Mouse (Mus musculus): Measurements from ENCODE around the gene BC048507.
"Not testable (repeated sequence)": the region's sequence is repeated elsewhere in the genome, so short reads cannot be mapped to it uniquely, and the experiment has no call there.

Gene BC048507

DNA sequence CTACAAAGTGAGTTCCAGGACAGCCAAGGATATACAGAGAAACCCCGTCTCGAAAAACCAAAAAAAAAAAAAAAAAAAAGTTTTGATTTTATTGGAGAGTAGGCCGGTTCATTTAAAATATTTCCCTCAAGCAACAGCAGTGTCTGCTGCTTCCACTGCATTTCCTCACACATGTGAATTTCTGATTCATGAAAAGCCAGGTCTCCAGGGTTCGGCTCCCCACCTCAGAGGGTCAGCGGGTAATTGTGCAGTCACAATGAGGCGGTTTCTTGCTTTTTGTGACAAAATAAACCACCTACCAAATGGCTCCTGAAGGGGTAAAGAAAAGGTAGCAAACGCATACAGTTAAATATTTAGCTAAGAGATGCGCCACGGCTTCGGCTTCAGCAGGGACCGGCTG lies at the start of gene BC048507:
TSS of gene BC048507 (plus strand) at position 301 of the 400 bp plus-strand sequence.
- in situ Hi-C loops (cut with MboI; ENCODE audit: low pct_unique_long_range_greater_than_20kb in 1 of 2, low sequenced_read_pairs in 2 of 2, unreplicated experiment in 1 of 2): no loop called here

DNA sequence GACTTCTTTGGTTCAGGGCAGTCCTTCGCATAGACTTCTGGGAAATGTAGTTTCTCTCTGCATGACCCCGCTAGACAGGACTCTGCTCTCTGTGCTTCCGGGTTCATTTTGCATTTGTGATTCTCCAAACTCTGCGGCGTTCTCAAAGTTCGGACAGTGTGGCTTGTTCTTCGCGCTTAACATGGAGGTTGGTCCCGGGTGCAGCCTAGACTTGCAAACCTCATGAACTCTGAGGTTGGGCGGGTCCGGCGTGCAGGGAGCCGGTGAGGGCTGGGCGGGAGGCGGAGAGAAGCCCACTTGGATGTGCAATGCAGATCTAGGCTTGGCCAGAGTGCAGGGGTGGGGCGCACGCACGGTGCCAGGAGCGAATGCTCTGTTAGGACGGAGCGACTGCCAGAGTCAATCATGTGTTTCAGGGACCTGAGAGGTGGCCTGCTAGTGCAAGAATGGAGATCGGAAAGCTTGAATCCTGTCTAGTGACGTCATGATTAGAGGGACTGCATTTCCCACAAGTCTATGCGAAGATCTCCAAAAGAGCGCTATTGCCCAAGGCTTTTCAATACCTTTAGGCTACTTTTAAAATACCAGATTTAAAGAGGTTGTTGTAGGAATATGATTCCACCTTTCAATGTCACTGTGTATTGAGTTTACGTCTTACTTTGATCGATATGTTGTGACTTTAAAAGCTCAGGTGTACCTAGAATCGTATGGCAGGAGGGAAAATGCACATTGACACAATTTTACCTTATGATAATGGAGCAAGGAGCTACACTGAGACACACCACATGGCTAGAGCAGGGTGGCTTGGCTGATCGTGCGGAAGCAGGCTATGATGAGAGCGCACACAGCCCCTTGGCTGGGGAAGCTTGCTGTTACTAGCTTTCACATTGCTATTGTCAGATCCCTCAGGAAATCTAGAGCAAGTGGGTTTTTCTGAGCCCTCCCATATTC lies 49.1 kb upstream of the BC048507 start, which contains the start of gene Zfp273:
TSS of gene Zfp273 (plus strand) at position 31 of the 951 bp plus-strand sequence.
- in situ Hi-C loops (cut with MboI; ENCODE audit: low pct_unique_long_range_greater_than_20kb in 1 of 2, low sequenced_read_pairs in 2 of 2, unreplicated experiment in 1 of 2): no loop called here

DNA sequence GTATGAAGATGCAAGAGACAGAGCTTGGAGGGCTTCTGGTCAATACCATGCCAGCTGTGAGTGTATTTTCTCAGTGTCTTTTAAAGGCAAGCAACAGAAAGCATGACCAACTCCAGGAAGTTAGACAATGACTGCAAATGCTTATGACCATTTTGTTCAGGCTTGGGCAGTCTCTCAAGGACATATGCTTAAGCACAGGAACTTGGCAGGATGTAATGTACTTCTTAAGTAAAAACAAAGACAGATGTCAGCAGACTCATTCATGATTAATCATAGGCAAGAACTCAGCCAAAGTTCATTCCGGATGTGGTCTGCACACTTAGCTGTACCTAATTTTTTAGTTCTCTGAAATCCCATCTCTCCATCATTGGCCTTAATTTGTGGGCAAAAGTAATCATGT lies 44.5 kb upstream of the BC048507 start:
- in situ Hi-C loops (cut with MboI; ENCODE audit: low pct_unique_long_range_greater_than_20kb in 1 of 2, low sequenced_read_pairs in 2 of 2, unreplicated experiment in 1 of 2): no loop called here

DNA sequence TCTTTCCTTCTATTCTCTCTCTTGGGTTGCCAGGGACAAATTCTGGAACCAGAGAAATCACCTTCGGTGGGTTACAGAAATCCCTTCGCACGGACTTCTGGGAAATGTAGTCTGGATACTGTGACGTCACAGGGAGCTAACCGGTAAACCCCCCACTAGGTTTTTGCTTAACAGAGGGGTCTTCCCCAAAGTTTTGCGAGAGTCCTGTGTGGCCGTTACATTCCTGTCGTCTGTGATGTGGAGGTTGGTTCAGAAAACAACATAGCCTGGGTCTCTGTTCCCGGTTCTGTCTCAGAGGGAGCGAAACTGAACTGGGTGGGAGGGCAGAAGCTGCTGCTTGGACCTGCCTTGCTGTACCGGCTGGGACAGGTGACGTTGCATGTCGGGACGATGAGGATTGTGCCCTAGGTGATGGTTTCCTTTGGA lies 32.2 kb upstream of the BC048507 start, which contains the start of gene Gm10037:
TSS of gene Gm10037 (plus strand) at position 196 of the 426 bp plus-strand sequence.
- in situ Hi-C loops (cut with MboI; ENCODE audit: low pct_unique_long_range_greater_than_20kb in 1 of 2, low sequenced_read_pairs in 2 of 2, unreplicated experiment in 1 of 2): no loop called here

DNA sequence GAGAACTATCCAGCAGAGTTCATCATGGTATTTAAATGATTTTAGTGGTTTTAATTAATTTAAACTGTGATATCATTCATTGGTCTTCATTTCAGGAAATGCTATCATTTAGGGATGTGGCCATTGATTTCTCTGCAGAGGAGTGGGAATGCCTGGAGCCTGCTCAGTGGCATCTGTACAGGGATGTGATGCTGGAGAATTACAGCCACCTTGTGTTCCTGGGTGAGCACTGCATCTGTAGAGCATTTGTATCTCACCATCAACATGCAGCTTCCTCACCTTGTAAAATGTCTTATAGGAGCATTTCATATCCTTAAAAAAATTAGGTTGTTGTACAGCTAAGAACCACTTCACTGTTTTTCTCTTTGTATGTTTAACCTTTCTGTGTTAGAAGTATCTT lies 30.0 kb upstream of the BC048507 start:
- in situ Hi-C loops (cut with MboI; ENCODE audit: low pct_unique_long_range_greater_than_20kb in 1 of 2, low sequenced_read_pairs in 2 of 2, unreplicated experiment in 1 of 2): not testable (repeated sequence)

DNA sequence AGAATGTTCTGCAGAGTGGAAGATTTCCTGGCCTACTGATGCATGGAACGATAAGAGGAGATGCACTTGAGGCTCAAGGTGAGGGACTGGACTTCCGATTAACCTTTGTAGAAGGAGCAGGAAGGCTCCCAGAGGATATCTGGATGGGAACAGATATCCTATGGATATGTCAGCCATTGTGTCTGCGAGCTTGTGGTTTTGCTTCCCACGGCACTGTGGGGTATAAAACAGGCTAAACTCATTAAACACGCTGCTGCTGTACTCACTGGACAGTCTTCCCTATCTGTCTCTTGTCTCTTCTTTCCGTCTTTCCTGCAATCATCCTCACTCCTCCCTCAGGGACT lies 19.4 kb upstream of the BC048507 start:
- in situ Hi-C loops (cut with MboI; ENCODE audit: low pct_unique_long_range_greater_than_20kb in 1 of 2, low sequenced_read_pairs in 2 of 2, unreplicated experiment in 1 of 2): no loop called here

DNA sequence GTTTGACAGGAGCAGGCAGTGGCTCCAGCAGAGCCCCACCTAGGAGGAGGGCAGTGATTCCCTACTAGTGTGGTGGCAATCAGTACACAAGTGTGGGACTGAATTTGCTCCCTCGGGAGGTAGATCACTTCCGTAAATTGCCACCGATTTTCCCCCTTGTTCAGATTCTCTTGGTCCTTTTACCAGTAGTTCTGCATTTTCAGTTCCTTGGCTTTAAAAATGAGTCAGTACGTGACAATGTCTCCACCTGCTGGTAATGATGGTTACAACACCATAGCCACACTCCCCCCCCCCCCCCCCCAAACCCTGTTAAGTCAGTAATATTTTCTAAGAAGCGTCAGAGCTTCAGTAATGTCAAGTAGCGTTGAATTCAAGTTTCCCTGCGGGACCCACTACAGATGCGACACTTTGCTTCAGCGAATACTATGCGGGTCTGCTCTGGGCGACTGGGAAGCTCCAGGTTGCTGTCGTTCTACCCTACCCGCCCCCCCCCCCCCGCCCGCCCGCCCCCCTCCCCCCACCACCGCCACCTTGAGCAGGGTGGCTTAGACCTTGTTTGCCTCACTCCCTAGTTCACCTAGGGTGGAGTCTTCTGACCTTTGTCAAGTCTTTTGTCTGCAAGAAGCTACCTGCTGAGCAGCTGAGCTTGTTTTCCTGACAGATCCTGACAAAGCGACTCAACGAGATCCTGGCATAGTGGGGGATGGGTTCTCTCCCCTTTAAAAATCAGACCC lies 18.8 kb upstream of the BC048507 start:
- in situ Hi-C loops (cut with MboI; ENCODE audit: low pct_unique_long_range_greater_than_20kb in 1 of 2, low sequenced_read_pairs in 2 of 2, unreplicated experiment in 1 of 2): no loop called here

DNA sequence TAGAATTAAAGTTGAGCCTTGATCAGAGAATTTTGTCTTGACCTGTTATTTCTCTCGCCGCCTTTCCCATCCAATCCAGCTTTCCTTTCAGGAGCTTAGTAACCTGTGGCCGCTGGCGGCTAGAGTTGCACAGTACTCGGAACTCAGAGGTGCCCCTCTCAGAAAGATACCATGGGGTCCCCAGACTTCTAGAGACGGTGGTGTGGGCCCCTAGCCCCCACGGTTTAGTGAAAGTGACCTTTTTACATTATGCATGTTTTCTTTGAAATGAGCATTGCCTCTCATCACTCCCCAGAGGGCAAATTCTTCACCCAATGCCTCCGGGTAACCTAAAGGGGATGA lies 18.3 kb upstream of the BC048507 start:
- in situ Hi-C loops (cut with MboI; ENCODE audit: low pct_unique_long_range_greater_than_20kb in 1 of 2, low sequenced_read_pairs in 2 of 2, unreplicated experiment in 1 of 2): no loop called here

DNA sequence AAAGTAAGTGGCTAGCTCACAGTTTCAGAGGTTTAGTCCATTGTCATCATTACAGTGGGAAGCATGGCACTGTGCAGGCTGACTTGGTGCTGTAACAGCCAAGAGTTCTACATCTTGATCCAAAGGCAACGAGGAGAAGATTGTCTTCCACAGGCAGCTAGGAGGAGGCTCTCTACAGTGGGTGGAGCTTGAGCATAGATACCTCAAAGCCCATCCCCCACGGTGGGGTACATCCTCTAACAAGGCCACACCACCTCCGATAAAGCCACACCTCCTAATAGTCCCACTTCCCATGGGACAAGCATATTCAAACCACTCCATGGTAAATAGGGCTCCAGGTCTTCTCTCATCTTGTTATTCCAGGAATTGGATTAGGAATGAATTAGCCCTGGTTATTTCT lies 12.8 kb upstream of the BC048507 start:
- in situ Hi-C loops (cut with MboI; ENCODE audit: low pct_unique_long_range_greater_than_20kb in 1 of 2, low sequenced_read_pairs in 2 of 2, unreplicated experiment in 1 of 2): no loop called here

DNA sequence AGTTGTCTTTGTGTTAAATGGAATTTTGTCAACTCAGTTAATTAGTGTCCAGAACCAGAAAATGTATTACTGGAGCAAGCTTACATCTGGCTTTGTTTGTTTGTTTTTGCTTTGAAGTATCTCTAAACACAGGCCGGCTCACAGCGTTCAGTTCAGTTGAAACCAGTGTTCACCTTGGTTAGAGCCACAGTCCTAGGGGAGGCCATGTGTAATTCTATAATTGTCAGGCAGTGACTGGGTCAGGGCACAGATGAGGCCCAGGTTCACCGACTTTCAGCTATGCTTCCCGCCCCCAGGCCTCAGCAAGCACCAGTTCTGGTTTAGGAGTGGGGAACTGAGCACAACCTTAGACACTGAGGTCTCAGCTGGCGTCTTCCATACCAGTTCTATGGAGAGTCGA lies 10.0 kb upstream of the BC048507 start:
- in situ Hi-C loops (cut with MboI; ENCODE audit: low pct_unique_long_range_greater_than_20kb in 1 of 2, low sequenced_read_pairs in 2 of 2, unreplicated experiment in 1 of 2): no loop called here

DNA sequence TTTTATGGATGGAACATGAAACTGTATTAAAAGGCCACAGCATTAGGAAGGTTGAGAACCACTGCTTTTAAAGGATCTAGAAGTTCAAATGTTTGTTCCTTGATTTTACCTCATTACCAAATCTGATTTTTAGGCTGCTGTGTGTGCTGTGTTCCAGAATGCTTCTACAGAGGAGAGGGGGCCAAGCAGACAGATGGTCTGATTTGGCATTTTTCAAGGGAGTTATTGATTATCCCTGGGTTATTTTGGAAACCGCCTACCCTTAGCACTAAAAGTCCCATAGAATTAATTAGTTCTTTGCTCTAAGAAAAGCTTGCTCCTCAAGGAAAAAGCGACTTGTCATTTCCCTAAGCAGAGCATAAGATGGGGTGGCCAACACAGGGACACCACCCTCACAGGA lies 9.1 kb upstream of the BC048507 start:
- in situ Hi-C loops (cut with MboI; ENCODE audit: low pct_unique_long_range_greater_than_20kb in 1 of 2, low sequenced_read_pairs in 2 of 2, unreplicated experiment in 1 of 2): no loop called here

DNA sequence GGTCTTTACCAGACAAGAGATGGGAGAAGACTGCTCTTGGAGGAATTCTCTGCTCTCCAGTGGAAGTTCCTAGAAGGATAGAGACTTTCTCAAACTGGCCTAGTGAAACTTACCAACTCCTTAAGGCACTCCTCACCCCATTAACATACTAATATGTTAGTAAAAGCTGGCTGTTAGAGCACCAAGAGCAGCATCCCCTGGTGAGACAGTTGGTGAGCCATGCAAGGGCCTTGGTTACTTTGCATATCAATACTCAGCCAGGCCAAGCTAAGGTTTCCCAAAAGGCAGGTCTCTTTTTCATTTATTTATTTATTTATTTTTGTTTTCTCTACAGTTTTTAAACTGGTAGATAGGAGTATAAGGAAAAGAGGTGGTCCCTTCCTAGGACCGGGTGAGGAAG lies 5.8 kb upstream of the BC048507 start:
- in situ Hi-C loops (cut with MboI; ENCODE audit: low pct_unique_long_range_greater_than_20kb in 1 of 2, low sequenced_read_pairs in 2 of 2, unreplicated experiment in 1 of 2): no loop called here

DNA sequence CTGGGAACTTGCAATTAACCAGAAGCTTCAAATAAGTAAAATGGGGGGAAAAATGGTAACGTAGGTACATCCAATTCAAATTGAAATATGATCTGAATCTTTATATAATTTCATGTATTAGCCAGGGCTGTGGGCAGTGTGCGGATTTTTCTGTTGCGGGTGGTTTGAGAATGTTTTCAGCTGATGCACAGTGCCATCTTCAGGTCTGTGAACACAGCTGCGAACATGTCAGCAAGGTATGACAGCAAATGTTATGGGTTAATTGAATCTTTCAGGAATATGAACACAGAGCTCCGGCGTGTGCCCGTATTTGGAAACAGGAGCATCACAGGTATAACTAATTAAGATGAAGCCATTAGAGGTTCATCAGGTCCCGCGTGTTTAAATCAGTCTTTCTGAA lies 618 bp upstream of the BC048507 start:
- in situ Hi-C loops (cut with MboI; ENCODE audit: low pct_unique_long_range_greater_than_20kb in 1 of 2, low sequenced_read_pairs in 2 of 2, unreplicated experiment in 1 of 2): no loop called here

DNA sequence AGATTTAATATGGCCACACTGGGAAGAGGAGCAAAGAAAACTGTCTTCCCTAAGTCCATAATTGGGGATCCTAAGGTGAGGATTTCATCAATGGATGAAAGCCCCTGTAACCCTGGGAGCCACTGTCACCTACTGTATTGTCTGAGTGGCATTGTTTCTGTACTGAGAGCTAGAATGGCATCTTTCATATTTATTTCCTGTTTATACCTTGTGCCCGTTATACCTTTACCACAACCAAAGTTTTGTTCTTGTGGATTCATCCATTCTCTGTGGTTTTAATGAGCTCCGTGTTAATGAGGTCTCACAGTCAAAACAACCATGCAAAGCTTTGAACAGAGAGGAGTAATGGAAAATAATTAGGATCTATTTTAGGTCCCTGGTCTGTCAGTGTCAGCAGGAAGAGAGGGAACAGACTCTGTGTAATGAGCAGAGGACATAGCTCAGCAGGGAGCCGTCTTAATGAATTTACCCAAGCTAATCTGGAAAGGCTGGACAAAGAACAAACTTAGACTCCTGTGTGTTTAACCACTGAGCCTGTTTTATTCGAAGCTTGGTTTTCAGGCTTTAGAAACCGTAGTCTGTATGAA lies 1.7 kb downstream of the BC048507 start:
- in situ Hi-C loops (cut with MboI; ENCODE audit: low pct_unique_long_range_greater_than_20kb in 1 of 2, low sequenced_read_pairs in 2 of 2, unreplicated experiment in 1 of 2): no loop called here

DNA sequence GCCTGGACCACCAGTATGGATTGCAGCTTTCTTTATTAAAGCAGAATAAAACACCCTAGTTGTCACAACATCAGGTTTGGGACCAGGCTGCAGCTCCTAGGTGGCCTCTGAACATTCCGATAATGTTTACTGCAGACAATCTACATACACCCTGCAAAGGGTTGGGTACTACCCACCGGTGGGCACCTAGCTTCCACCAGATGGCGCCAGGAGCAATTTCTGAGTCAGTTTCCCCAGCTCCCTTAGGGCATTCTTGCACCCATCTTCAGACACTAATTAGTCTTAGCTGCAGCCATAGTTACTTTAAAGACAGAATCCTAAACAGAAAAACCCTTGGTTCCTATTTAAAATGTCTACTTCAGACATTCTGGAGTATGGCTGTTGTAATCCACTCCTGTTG lies 4.8 kb downstream of the BC048507 start:
- in situ Hi-C loops (cut with MboI; ENCODE audit: low pct_unique_long_range_greater_than_20kb in 1 of 2, low sequenced_read_pairs in 2 of 2, unreplicated experiment in 1 of 2): no loop called here

DNA sequence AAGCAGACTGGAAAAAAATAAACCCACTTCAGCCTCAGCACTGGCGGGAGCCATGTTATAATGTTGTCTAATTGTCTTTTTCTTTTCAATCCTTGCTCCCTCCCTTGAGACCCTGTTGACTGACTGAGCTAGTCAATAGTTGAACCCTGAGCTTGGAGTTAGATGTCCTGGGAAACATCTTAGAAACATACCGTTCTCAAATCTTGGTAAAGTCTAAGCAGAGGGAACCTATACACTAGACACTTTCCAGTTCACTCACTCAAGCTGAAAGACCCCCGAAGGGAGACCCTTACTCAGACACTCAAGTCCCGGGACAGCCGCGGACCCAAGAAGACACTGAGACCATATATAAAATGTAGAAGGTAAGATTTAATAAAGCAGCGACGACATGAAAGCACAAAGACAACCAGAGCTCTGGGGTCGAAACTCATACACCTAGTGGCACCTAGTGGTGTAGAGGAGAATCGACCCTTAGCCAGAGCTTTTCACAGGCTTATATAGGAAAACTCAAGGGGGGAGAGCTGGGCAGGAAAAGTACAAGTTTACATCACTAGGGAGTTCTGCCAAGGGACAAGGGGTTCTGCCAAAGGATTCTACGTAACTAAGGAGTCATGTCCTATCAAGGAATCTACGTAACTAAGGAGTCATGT lies 13.0 kb downstream of the BC048507 start:
- in situ Hi-C loops (cut with MboI; ENCODE audit: low pct_unique_long_range_greater_than_20kb in 1 of 2, low sequenced_read_pairs in 2 of 2, unreplicated experiment in 1 of 2): loop anchor here in 1 of 2 experiments (25.0 kb wide), 1 partner anchor 186 kb away; no protein-coding TSS in a partner anchor

DNA sequence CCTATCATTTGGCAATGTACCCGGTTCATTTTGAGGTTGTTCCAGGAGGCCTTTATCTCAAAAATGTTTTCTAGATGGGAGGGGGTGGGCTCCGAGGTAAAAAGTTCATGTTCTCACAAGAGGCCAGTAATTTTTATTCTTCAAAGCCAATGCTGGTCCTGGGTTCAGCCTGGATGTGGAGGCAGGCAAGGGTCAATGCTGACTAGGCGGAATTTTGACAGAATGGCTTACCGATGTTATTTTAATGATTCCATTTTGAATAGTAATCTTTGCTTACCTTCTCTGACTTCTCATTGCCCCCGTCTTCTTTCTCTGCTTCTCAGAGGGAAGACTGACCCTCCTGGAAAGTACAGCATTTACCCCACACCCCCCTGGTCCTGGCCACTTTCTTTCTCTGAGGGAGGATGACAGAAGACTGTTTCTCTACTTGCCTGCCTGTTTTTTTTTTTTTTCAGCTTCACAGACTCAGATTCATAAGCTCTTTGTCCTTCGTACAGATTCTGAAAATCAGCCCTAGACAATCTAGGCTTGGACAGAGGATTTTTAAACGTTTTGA lies 13.7 kb downstream of the BC048507 start:
- in situ Hi-C loops (cut with MboI; ENCODE audit: low pct_unique_long_range_greater_than_20kb in 1 of 2, low sequenced_read_pairs in 2 of 2, unreplicated experiment in 1 of 2): loop anchor here in 1 of 2 experiments (25.0 kb wide), 1 partner anchor 186 kb away; no protein-coding TSS in a partner anchor

DNA sequence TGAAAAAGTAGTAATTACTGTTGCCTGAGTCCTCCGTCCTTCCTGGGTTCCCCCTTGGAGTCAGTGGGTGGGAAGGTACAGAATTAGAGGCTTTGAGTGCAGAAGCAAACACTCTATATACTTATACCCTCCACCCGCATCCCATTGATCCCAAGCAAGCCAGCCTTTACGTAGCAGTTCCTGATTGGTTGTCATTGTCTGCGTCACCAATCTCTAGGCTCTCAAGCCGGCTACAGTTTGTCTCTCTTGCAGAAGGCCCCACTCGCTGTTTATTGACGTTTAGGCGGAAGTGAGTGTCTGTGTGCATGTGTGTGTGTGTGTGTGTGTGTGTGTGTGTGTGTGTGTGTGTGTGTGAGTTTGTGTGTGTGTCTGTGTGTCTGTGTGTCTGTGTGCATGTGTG lies 20.8 kb downstream of the BC048507 start:
- in situ Hi-C loops (cut with MboI; ENCODE audit: low pct_unique_long_range_greater_than_20kb in 1 of 2, low sequenced_read_pairs in 2 of 2, unreplicated experiment in 1 of 2): loop anchor here in 1 of 2 experiments (25.0 kb wide), 1 partner anchor 178 kb away; no protein-coding TSS in a partner anchor
